Mouse (Mus musculus) mesoderm, embryonic 11.5 days (tissue): ENCODE measurements at regions not wholly inside any gene's neighbourhood (a gene's known extent, or its start where the extent isn't known, plus 50 kb on each side); places are given as distances from the start of the nearest gene placed in this dataset.
A peak's percentile ranks its signal among the peaks of the same experiment; 100 is the strongest.

Source experiments
- DNase-seq: peaks from one replicate; pipeline ENCODE4 v3.0.0-alpha.2; 2012; ENCODE audit warnings: low read depth, low spot score

DNA sequence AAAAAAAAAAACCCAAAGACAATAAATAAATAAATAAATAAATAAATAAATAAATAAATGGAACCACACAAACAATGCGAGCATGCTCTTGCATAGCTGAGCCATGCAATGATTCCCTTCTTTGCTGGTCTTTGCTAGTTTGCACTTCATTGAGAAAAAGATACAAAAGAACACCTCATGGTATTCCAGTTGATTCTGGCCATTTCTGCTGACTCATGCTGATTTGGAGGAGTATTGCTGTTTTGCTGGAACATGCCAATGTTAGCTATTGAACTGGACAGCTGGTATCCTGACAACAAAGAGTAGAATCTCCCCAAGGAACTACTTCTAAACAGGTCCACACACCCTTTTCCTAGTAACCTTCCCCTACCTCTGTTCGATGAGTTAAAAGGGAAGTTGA is 60.2 kb downstream of the Htr1a start:
- DNase-seq = no peak

DNA sequence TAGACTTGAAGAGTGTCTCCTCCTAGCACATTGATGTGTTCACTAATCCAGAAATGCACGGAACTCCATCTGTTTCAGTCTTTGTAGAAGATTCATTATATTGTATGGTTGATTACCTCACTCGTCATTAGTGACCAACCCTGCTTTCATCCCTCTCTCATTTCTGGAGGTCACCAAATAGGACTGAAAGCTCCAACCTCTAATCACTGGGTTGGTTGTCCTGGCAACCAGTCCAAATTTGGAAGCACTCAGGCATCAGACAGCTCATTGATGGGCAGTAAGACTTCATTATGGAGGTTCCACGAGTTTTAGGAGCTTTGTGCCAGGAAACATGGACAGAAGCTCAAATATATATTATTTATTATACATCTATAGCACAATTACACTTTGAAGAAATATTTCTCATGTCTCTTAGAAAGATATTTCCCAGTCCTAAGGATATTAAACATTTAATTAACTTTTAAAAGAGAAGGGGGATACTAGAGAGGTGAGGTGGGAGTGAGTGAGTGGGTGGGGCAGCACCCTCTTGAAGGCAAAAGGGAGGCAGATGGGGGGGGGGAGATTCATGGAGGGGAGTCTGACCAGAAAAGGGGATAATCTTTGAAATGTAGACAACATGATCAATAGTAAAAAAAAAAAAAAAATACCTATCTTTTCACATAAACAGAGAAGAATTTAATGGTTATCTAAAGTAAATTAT is 94.7 kb downstream of the Htr1a start:
- DNase-seq = peak; percentile 18

DNA sequence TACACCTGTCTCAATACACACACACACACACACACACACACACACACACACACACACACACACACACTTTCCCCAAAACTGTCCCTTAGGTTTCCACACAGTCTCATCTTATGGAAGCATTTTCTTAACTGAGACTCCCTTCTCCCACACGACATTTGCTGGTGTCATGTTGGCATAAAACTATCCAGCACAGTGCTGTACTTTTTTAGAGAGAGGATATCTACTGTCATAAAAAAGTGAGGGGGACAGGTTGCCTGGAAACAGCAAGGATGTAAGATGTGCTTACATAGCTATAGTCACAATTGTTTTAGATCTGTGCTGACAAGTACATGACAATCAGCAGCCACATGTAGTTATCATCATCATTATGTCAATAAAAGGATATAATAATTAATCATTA is 129.8 kb downstream of the Htr1a start:
- DNase-seq = no peak

DNA sequence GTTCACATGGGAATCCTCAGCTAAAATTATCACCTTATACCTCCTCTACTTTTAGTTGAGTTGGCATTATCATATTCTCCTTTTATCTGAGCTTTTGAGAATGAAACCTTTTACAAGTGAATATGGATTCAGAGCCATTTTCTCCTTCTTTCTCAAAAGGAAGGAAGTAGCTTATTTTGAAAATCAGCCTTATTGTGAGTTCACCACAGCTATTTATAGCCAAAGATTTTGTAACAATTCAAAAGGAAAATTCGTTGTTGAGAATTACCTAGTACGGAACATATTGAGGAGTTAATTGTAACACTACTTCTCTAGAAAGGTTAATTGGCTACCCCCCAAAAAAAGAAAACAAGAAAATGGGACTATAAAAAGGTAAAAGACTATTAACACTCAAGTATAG is 163.0 kb downstream of the Htr1a start:
- DNase-seq = no peak

DNA sequence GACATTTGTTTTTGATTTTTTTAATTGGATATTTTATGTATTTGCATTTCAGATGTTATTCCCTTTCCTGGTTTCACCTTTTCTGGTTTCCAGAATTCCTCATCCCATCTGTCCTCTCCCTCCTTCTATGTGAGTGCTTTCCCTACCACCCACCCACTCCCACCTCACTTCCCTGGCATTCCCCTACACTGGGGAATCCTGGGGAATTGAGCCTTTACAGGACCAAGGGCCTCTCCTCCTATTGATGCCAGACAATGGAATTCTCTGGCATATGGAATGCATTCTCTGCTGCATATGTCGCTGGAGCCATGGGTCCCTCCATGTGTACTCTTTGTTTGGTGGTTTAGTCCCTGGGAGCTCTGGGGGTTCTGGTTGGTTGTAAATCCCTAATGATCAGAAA is 175.9 kb downstream of the Htr1a start:
- no peak for DNase-seq

DNA sequence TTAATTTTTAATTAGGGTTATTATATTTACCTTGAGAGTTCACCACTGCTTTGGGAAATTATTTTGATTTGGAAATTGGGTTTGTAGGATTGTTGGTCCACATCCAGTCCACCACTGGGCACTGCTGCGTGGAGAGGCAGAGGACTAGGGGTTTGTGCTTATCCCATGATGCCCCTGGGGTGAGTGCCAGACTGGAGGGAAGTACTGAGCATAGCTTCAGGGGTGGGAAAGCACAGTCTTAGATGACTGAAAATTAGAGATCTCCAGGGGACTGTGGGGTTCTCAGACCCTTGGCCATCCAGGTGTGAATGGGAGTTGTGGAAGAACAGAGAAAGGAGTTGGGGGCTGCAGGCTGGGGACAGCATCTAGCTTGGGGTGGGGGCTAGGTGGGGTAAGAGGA is 177.4 kb downstream of the Htr1a start:
- DNase-seq = no peak

DNA sequence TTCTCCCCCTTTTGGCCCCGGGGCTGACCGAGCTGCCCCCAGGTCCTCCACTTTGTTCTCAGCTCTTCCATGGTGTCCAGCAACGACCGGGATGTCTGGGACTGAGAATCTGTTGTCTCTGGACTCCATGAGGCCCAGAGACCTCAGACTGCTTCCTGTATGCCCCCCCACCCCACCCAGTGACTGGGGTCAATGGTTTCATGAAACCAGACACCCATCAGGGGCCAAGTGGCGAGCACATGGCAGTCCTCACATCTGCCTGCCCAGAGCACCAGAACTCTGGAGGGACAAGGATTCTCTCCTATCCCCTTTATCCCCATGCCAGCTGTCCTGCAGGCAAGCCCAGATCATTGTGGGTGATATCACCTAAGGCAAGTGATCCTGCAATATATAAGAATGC is 185.2 kb downstream of the Htr1a start:
- no peak for DNase-seq

DNA sequence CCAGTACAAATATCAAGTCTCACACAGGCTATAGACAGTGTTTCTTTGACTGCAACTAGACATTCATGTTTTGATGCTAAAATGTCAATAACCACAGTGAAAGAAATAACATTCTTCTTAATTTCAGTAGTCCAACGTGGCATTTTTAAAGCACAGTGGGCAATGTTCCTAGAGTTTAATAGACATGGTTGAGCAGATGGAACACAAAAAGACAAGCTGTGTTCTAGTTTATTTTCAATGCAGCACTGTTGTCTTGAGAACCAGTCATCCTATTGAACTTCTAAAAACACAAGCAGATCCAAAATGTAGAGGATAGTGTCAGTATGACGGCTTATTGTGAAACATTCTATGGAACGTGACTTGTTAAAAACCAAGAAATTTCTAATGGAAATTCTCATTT is 205.2 kb downstream of the Htr1a start:
- DNase-seq = no peak
